Mouse (Mus musculus) right cerebral cortex, postnatal 4 days (tissue): ENCODE data around the gene Fntb.

ENCODE experiments used
- DNase-seq: peaks from one replicate; pipeline ENCODE4 v3.0.0-alpha.2; 2022

Gene Fntb

DNA sequence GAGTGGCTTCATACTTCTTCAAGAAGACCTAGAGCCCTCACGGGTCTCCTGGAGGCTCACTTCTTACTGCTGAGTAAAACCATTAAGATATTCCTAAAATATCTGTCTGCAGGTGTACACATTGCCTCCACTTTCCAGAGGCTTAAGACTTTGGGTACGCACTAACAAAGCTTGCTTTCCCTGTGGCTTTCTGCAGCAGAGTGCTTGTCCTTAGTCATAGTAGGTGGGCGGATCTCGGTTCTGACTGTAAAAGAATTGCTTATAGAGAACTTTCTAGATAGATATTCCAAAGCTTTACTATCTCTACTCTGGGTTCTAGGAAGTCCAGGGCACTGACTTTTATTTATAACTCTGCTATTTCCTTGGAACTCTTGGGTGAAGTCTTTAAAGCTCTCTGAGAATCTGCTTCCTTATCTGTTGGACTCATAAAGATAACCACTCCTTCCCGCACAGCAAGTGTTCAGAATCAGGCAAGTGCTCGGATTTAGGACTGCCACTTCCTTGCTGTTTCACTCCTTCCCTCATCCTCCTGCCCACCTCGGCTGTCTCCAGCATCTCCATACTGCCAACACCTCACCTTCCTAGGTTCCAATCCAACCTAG, 31.6 kb downstream of the Fntb start:
- no peak for DNase-seq

DNA sequence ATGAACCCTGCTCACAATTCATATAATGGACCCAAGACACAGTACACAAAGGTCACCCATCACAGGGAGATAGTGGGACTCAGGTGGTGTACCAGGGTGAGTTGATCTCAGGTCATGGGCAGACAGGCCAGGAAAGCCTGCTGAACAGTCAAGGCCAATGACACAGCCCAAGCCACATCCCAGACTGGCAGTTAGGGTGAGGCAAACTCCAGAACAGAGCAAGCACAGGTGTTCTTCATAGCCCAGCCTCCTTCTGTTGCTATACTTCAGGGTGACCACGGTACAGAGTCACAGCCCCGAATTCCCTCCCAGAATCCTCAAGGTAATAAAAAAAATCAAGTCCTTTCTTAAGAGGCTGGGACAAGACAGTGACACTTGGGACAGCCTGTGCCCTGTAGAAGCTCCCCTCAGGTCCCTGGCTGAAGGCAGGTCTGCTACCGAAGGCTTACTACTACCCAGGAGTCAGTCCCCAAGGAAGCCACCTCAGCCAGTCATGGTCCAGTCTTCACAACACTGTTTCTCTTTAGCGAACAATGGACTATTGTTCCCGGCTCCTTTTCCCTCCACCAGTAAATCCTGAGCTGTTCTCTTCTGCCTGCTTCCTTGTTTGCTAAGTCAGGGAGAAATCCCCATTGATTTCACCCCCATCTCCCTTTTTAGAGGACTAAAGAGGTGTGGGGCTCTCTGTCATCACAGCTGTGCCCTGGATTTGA, 32.8 kb downstream of the Fntb start:
- DNase-seq = no peak

DNA sequence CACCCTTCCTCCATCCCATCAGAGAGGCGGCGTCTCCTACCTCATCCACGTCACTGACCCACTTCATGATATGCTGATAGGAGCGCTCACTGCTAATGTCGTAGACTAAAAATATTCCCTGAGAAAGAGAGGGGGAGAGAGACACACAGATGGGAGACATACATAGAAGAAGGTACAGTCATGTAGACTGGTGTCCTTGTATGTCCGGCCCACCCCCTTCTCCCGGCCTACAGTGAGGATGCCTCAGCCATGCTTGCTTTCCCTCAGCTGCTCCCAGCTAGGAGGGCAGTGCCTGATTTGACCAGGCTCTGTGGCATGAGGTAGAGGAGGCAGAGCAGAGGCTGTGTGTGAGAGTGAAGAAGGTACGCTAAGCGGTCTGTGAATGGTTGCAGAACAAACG, 37.6 kb downstream of the Fntb start:
- DNase-seq = no peak

GRCm38 (mm10) chr12:76803700-76804252, 38.4 kb downstream of the Fntb start:
- no peak for DNase-seq

- no peak for DNase-seq
These were observed 39.8 kb downstream of the Fntb start for GRCm38 (mm10) chr12:76805056-76805811.

DNA sequence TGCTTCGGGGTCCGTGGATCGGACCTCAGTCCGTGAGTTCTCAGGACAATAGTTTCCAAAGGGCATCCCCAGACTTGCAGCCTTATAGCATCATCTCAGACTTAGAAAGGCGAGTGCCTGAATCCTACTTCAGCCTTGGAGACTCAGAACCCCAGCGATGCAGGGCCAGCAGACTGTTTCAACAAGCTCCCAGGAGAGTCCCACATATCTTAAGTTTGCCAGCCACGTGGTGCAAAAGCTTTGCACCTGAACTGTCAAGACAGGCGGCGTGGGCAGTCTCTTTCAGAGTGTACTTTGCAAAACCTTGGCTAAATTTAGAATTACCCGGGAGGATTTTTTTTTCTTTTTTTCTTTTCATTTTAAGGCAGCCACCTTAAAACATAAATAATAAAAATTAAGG, 42.4 kb downstream of the Fntb start:
- DNase-seq = no peak

DNA sequence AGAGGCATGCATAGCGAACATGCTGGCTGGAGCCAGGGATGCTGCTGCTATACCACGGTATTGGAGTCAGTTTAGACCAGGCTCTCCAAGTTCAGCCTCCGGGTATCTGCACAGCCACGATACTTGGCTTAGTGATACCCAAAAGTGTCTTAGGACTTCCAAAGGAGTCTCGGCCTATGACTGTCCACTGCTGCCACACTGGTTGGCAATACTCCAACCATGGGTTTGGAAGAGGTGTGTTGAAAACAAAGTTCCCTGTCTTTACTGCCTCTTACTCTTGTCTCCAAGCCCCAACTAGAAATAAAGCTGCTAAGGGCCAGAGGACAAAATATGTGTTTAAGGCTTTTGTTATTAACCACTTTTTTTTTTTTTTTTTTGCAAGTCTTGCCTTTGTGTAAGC, 45.1 kb downstream of the Fntb start:
- no peak for DNase-seq

DNA sequence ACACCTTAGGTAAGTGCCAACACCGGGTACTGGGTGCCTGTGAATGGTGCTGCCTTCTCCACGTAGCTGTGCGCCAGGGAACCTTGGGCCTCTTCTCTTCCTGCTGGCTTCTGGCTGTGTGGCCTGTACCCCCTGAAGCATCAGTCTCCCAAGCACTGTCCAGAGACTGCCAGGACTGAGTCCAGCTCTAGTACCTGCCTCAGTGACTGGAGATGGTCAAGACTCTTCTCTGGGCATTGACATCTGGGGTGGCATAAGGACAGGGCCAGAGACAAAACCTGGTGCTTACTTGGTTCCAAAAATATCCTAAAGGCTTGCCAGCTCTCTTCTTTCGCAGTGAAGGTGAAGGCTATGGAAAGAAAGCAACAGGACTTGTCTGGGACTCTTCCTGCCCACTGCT, 45.6 kb downstream of the Fntb start:
- DNase-seq = no peak

GRCm38 (mm10) chr12:76813543-76813942, 48.2 kb downstream of the Fntb start:
- no peak for DNase-seq

DNA sequence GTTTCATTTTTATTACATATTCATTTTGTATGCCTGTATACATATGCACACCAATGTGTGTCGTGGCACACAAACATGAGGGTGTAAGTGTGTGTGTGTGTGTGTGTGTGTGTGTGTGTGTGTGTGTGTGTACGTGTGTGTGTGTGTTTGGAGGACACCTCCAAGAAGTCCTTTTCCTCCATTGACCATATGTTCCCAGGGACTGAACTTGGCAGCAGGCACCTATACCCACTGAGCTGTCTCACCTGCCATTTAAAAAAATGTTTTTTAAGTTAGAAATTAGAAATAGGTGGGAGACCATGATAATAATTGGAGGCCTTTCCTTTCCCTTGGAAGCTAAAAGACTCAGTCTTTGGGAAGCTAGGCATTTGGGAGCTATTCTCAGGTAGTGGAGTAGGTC, 48.7 kb downstream of the Fntb start:
- no peak for DNase-seq

DNA sequence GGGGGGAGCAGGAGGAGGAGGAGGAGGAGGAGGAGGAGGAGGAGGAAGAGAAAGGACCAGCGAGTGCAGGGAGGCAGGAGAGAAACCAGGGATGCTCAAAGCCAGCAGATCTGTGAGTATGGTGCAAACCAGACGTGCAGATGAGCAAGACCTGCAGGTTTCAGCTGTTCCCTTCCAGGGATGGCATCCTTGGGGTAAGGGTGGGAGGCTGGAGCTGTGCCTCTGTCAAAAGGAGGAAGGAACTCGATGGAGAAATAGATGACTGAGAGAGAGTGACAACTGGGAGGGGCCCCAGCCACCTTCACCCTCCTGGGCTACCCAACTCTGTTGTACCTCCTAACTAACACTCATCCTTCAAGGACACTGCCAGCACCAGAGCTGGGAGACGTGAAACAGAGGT, 51.3 kb downstream of the Fntb start:
- DNase-seq = no peak

GRCm38 (mm10) chr12:76817176-76817575, 51.8 kb downstream of the Fntb start:
- DNase-seq = no peak

GRCm38 (mm10) chr12:76818120-76818519, 52.7 kb downstream of the Fntb start:
- no peak for DNase-seq

DNA sequence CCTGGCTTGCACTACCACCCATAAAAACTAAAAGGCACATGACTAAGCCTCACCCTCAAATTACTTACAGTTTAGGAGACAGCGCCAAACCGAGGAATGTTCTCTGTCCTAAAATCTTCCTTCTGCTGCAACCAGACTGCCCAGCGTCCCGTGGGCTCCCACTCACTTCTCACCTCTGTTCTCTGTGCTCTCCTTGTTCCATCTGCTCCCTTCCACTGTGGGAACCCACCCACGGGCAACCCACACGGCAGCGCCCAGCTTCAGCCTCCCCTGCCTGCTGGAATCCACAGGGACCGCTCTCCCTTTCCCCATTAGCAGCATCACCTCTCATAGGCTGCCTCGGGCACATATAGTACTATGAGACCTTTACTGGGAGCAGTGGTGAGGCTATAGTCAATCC, 53.5 kb downstream of the Fntb start:
- no peak for DNase-seq

GRCm38 (mm10) chr12:76819816-76820215, 54.4 kb downstream of the Fntb start:
- DNase-seq = no peak

DNA sequence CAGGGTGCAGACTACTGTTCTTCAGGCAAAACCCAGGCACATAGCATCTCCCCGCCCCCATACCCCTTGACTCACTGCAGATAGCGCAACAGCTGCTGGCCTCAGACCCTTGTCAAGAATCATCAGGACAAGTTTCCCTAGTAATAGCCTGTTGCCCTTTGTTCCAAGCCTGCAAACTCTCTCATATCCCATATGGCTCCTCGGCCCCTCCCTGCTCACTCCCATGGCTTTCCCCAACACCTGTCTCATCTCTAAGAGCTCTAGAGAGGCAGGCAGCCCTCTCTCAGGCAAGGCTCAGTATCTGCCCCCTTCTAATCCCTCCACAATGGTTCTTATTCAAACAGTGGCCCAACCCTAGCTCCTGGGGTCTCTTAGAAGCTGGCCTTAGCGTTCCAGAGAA, 55.2 kb downstream of the Fntb start:
- DNase-seq = no peak

GRCm38 (mm10) chr12:76822002-76822650, 56.7 kb downstream of the Fntb start:
- peak; percentile 58 for DNase-seq

- DNase-seq = no peak
These were observed 57.3 kb downstream of the Fntb start, which contains the start of gene Rab15 for GRCm38 (mm10) chr12:76822651-76823041. Gene Rab15 (minus strand): TSS chr12:76822908.

- no peak for DNase-seq
These were observed 59.9 kb downstream of the Fntb start for GRCm38 (mm10) chr12:76825283-76825682.

GRCm38 (mm10) chr12:76832704-76833103, 67.3 kb downstream of the Fntb start:
- DNase-seq = peak; percentile 28

DNA sequence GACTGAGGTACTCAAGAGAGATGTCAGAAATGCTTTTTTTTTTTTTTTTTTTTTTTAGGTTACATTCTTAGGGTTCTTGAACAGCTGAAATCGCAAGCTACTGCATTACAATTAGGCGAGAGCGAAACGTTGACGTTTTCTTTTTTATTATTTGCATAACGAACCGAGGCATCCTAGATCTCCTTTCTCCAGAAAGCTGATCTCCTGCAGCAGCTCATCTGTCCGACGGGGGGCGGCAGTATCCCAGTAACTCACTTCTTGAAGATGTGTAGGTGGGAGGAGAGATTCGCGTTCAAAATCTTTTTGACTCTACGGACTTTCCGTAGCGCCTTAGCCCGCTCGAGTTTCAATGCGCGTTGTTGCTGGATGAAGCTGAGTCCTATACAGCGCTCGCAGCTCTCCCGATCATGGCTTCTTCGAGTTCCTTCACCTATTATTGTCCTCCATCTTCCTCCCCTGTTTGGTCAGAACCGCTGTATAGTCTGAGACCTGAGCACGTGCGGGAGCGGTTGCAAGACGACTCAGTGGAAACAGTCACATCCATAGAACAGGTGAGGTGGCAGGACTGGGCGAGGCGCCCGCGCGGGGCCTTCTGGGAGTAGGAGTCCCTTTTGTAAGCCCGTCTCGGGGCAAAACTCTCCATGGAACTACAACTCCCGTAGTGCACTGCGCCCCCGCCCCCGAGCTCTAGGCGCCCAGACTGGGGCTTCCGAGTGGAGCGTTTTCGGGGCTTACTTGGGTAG, 71.9 kb downstream of the Fntb start:
- DNase-seq = peak; percentile 99

DNA sequence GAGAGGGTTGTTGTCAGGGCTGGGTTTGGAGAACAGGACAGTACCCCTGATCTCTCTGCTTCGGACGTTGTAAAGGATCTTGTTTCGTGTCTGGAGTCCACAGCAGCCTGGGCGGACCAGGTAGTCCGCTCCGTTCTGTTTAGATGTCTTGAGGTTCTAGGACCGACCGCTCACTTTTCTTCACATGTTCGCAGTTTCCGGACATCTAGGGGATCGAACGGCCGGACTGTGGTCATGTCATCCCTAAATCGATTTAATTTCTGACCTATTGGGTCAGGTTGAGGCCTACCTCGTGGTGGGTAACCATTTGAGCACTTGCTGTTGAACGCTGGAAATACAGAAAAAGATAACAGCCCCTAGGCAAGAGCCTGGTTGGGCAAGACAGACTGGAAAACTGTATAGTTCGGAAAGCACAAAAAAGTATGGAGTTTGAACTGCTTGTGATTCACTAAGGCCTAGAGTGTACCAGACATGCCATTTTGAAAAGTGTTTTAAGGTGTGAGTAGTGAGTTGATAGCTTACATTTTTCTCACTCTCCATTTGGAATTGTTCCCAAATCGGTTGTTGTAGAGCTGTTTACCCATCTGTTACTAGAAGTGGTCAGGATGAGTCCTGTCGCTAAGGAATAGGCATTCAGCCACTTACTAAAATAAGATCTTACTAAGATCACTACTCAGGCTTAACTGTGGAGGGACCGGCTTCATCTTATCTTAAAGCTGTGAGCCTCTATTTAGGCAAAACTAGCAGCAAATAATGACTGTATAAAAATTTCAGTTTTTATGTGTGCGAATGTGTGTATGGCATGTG, 72.7 kb downstream of the Fntb start:
- no peak for DNase-seq
